Mouse (Mus musculus) heart, postnatal 0 days (tissue): ENCODE data around the gene Morc2a.

Source experiments
- CTCF ChIP-seq: IDR thresholded peaks from 2 replicates; pipeline ENCODE4 v1.5.1; 2016; ENCODE audit warnings: antibody characterized with exemption, control low read depth, low read depth
- EP300 ChIP-seq: IDR thresholded peaks from 2 replicates; pipeline ENCODE4 v1.6.1; 2016; ENCODE audit warnings: antibody characterized with exemption, low read depth

GRCm38 (mm10) chr11:3650141-3650540 lies 1.1 kb downstream of the Morc2a start:
- TF ChIP-seq CTCF (no peak), EP300 (no peak)
